Mouse (Mus musculus) thymus, adult 2 months (tissue): Measurements from ENCODE around the gene Cemip2. TPM values are rescaled to one million over a fixed set of nuclear protein-coding genes. Genes with fewer than 3 reads are reported as not detected.

Source experiments
- DNase-seq: peaks from one replicate; pipeline ENCODE4 v3.0.0; 2021
- H3K27ac ChIP-seq: fragments of 200-500 bp; 2 replicates; pipeline ENCODE4 v1.5.1; 2012; ENCODE audit warnings: low read length, control low read depth; ENCODE audit not compliant: control insufficient read depth, insufficient read depth
- H3K27me3 ChIP-seq: fragments of 200-500 bp; 2 replicates; pipeline ENCODE4 v1.6.1; 2012; ENCODE audit warnings: mild to moderate bottlenecking, low read length, moderate library complexity, mixed read lengths; ENCODE audit not compliant: control insufficient read depth, insufficient read depth
- H3K36me3 ChIP-seq: fragments of 200-500 bp; 2 replicates; pipeline ENCODE4 v1.6.1; 2012; ENCODE audit warnings: mild to moderate bottlenecking, low read length, moderate library complexity; ENCODE audit not compliant: control insufficient read depth, insufficient read depth
- H3K4me1 ChIP-seq: fragments of 200-500 bp; replicated peaks from 2 replicates; pipeline ENCODE4 v1.6.1; 2012; ENCODE audit warnings: low read length; ENCODE audit not compliant: control insufficient read depth, insufficient read depth
- H3K4me3 ChIP-seq: fragments of 200-500 bp; 2 replicates; pipeline ENCODE4 v1.5.1; 2012; ENCODE audit warnings: mild to moderate bottlenecking, low read length, control low read depth, moderate library complexity; ENCODE audit not compliant: control insufficient read depth, insufficient read depth
- CTCF ChIP-seq: fragments of 200-500 bp; IDR thresholded peaks from 2 replicates; pipeline ENCODE4 v1.5.1; 2012; ENCODE audit warnings: mild to moderate bottlenecking, control low read depth, low read length, moderate library complexity, borderline replicate concordance; ENCODE audit not compliant: control insufficient read depth, poor library complexity, insufficient read depth; ENCODE audit errors: extremely low read depth
- POLR2A ChIP-seq: fragments of 200-500 bp; IDR thresholded peaks from 2 replicates; pipeline ENCODE4 v1.6.1; 2012; ENCODE audit warnings: mild to moderate bottlenecking, low read length, control low read depth, moderate library complexity; ENCODE audit not compliant: control insufficient read depth, poor library complexity, insufficient read depth; ENCODE audit errors: extremely low read depth
- WGBS: fragments of 180-500 bp; shearing (Covaris S2); methylation state at CpG from one replicate; pipeline ENCODE4 v1.1.7; 2018; 5-methylcytosine and 5-hydroxymethylcytosine counted together
- polyA plus RNA-seq: library from polyadenylated mRNA; depleted of rRNA; stranded (reverse); fragments of >200 nt; gene quantifications from 2 replicates; pipeline ENCODE4 v1.2.3, GENCODE M21; 2012

Cemip2 gene
- polyA plus RNA-seq, 1 experiment = 3.1 TPM

GRCm38 (mm10) chr19:21737881-21738590 lies 40.1 kb upstream of the Cemip2 start:
- no peak for TF ChIP-seq CTCF
- TF ChIP-seq POLR2A = no peak
- peak overlapping the region; percentile 15; the same call in 1 of the 2 replicates for H3K27ac ChIP-seq
- no peaks in the 10 kb centered on the region for H3K36me3 ChIP-seq
- no peaks in the 10 kb centered on the region for H3K27me3 ChIP-seq
- 60% methylated on average over 17 of the region's 17 CpGs for WGBS
- peaks cover 5% of the 10 kb centered on the region; the same call in 1 of the 2 replicates for H3K4me1 ChIP-seq
- H3K4me3 ChIP-seq = peak overlapping the region; percentile 11; the same call in 1 of the 2 replicates
- DNase-seq = no peak

GRCm38 (mm10) chr19:21738591-21739280 lies 39.4 kb upstream of the Cemip2 start:
- no peak overlapping the region for H3K27ac ChIP-seq
- no peak for DNase-seq
- TF ChIP-seq CTCF (no peak), POLR2A (no peak)
- H3K4me1 ChIP-seq = peaks cover 5% of the 10 kb centered on the region; the same call in 1 of the 2 replicates
- H3K4me3 ChIP-seq = no peak overlapping the region
- 96% methylated on average over 18 of the region's 18 CpGs for WGBS
- no peaks in the 10 kb centered on the region for H3K27me3 ChIP-seq
- no peaks in the 10 kb centered on the region for H3K36me3 ChIP-seq

GRCm38 (mm10) chr19:21742138-21742537 lies 36.0 kb upstream of the Cemip2 start:
- TF ChIP-seq CTCF (no peak), POLR2A (no peak)
- no peak for DNase-seq
- Histone ChIP-seq H3K27ac (no peak overlapping the region), H3K27me3 (no peaks in the 10 kb centered on the region), H3K36me3 (no peaks in the 10 kb centered on the region), H3K4me1 (peaks cover 5% of the 10 kb centered on the region; the same call in 1 of the 2 replicates), H3K4me3 (no peak overlapping the region)
- WGBS = 92% methylated on average over 12 of the region's 12 CpGs

- WGBS = 93% methylated on average over 2 of the region's 2 CpGs
- no peaks in the 10 kb centered on the region for H3K36me3 ChIP-seq
- H3K27me3 ChIP-seq = no peaks in the 10 kb centered on the region
- no peak overlapping the region for H3K4me3 ChIP-seq
- TF ChIP-seq POLR2A (no peak), CTCF (no peak)
- H3K27ac ChIP-seq = no peak overlapping the region
- no peak for DNase-seq
- H3K4me1 ChIP-seq = no peaks in the 10 kb centered on the region
Measured at GRCm38 (mm10) chr19:21745586-21745985, 32.6 kb upstream of the Cemip2 start.

GRCm38 (mm10) chr19:21747356-21747755 lies 30.8 kb upstream of the Cemip2 start:
- H3K4me3 ChIP-seq = no peak overlapping the region
- H3K27me3 ChIP-seq = no peaks in the 10 kb centered on the region
- DNase-seq = peak; percentile 57
- H3K36me3 ChIP-seq = no peaks in the 10 kb centered on the region
- no peak overlapping the region for H3K27ac ChIP-seq
- 26% methylated on average over 4 of the region's 4 CpGs for WGBS
- H3K4me1 ChIP-seq = no peaks in the 10 kb centered on the region
- TF ChIP-seq POLR2A (no peak), CTCF (no peak)

- no peaks in the 10 kb centered on the region for H3K27me3 ChIP-seq
- H3K27ac ChIP-seq = no peak overlapping the region
- no peak for TF ChIP-seq CTCF
- no peak for TF ChIP-seq POLR2A
- WGBS = 38% methylated on average over 2 of the region's 2 CpGs
- DNase-seq = no peak
- no peaks in the 10 kb centered on the region for H3K4me1 ChIP-seq
- H3K36me3 ChIP-seq = no peaks in the 10 kb centered on the region
- no peak overlapping the region for H3K4me3 ChIP-seq
Measured at GRCm38 (mm10) chr19:21750154-21750553, 28.0 kb upstream of the Cemip2 start.
